Mouse (Mus musculus) macrophage (primary cell): ENCODE results near the gene Tmem167b. TPM values are rescaled to one million over a fixed set of nuclear protein-coding genes. Genes with fewer than 3 reads are reported as not detected.
"Not testable (repeated sequence)": the region's sequence is repeated elsewhere in the genome, so short reads cannot be mapped to it uniquely, and the experiment has no call there.

Experiments
- H3K27ac ChIP-seq: fragments of 350-480 bp; formaldehyde crosslinking; 2 replicates; pipeline ENCODE4 v1.9.0; 2021
- H3K36me3 ChIP-seq: fragments of 350-480 bp; formaldehyde crosslinking; 2 replicates; pipeline ENCODE4 v1.9.0; 2021; ENCODE audit errors: inconsistent target
- H3K4me3 ChIP-seq: fragments of 350-480 bp; formaldehyde crosslinking; 2 replicates; pipeline ENCODE4 v1.9.0; 2021; ENCODE audit errors: inconsistent target
- H3K79me2 ChIP-seq: fragments of 350-480 bp; formaldehyde crosslinking; 2 replicates; pipeline ENCODE4 v1.9.0; 2021; ENCODE audit errors: inconsistent target
- WGBS: methylation state at CpG from one replicate; pipeline ENCODE4 v1.1.7; 2026; ENCODE audit warnings: inconsistent platforms; ENCODE audit not compliant: missing documents; 5-methylcytosine and 5-hydroxymethylcytosine counted together
- polyA plus RNA-seq: library from polyadenylated mRNA; stranded (reverse); fragments of 250-400 nt; gene quantifications from 3 replicates; pipeline ENCODE4 v1.2.4, GENCODE M21; 2018; ENCODE audit warnings: inconsistent platforms
- total RNA-seq, 78 experiments: library from RNA; depleted of rRNA; stranded (reverse); fragments of 250-400 nt; gene quantifications; 1 replicate in 9 of 78; 2 replicates in 24 of 78; 3 replicates in 43 of 78; 4 replicates in 2 of 78; pipeline ENCODE4 v1.2.4; 2018; ENCODE audit warnings: inconsistent platforms in 56 of 78

The Tmem167b gene
- total RNA-seq (2018; cell fraction: chromatin; rRNA removed): 10 to 100 TPM in 10 of 26 experiments, 1 to 10 TPM in 16; 3.2 to 17.5 (median 9.7) TPM
- total RNA-seq (2018; cell fraction: cytosol; rRNA removed): 10 to 100 TPM; 38.0 to 74.0 (median 55.2) TPM
- total RNA-seq (2018; cell fraction: nucleus; rRNA removed): 10 to 100 TPM; 12.5 to 54.4 (median 29.0) TPM
- polyA plus RNA-seq: 40.7 to 43.1 TPM (median 41.5 TPM) in 3 replicates

DNA sequence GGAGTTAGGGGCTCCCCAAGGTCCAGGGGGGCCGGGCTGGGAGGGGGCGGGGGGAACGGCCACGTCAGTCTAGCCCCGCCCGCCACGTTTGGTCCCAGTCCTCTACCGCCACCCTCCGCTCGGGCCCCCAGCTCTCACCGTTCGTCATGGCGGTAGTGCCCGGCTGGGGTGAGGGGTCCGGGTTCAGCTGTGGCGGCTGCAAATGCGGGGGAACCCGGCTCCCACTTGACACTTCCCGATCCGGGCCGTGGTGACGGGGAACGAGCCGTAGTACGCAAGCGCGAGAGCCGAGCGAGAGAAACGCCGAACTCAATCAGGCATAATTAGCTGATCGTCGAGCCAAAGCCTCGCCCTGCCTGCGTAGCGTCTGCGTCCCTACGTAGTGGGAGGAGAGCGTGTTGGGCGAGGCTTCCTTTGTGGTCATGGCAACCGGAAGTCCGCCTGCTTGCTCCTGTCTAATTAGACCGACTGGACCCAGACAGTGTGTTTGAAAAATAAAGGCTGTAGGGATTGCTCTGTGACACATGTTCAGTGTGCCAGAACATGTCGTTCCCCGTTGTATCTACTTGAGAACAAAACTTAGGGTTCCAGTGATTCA is at the start of gene Tmem167b:
TSS of gene Tmem167b (minus strand) at position 334 of the 598 bp plus-strand sequence.
- Histone ChIP-seq H3K27ac (peak within 1 kb of the TSS; percentile 92), H3K79me2 (peaks cover 22% of the 10 kb centered on the region), H3K4me3 (peak within 1 kb of the TSS; percentile 88), H3K36me3 (peaks cover 29% of the 10 kb centered on the region; the same call in 1 of the 2 replicates)
- WGBS: under 1% methylated on average over 41 of the region's 45 CpGs

DNA sequence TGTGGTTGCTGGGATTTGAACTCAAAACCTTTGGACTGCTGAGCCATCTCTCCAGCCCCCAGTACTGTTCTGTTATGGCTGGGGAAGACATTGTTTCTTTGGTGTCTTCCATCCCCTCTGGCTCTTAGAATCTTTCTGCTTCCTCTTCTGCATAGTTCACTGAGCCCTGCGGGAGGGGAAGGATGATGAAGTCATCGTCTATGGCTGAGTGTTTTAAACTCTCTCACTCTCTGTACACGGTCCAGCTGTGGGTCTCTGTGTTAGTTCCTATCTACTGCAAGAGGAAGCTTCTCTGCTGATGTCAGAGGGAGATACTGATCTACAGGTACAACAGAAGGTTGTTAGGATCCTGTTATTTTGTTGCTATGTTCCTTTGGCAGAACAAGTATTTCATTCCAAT is 46.6 kb upstream of the Tmem167b start:
- no peaks in the 10 kb centered on the region; the same call in 1 of the 2 replicates for H3K79me2 ChIP-seq
- H3K27ac ChIP-seq: 0 out of 2 replicates have a peak overlapping the region, but pooled peaks have one; percentile 7
- H3K4me3 ChIP-seq: no peak overlapping the region
- H3K36me3 ChIP-seq: no peaks in the 10 kb centered on the region
- WGBS: 4% methylated on average over 3 of the region's 3 CpGs

DNA sequence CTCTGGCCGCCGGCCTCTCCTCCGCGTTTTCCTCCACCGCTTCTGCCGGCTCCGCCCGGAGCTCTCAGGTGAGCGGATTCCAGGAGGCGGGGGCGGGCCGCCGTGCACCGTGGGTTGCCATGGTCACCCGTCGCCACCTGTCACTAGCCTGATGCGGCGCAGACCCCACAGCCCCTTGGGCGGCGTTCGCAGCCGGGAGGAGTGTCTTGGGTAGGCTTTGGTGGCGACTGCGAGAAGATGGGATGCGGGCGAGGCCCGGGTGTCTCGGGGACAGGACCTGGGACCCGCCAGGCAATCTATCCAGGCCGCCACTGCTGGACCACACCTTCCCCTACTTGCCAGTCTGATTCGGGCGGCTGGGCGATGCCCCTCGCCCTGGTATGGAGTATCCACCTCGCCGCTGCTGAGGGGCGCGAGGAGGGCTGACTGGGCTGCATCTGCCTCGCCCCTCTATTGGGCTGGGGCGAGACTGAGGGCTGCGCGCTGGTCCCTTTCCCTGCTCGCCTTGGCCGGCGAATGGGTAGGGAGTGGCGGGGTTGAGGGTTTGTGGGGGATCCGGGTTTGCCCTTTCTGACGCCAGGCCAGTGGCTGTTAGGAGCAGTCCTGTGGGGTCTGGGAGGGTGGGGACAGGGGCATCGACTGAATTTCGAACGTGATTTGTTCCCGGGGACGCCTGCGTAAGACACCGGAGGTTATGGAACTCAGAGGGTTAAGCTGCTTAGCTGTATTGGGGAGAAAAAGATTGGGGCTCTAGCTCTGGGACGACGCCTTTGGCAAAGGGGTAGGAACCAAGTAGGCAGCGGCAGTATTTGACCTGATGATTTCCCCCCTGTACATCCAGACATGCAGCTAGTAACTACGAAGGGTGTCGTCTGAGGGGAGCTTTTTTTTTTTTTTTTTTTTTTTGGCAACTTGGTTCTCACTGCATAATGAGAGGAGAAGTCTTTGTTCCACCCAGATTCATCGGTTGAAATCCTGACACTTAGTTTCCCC is 29.6 kb upstream of the Tmem167b start:
- WGBS: 1% methylated on average over 60 of the region's 61 CpGs
- H3K36me3 ChIP-seq: no peaks in the 10 kb centered on the region

DNA sequence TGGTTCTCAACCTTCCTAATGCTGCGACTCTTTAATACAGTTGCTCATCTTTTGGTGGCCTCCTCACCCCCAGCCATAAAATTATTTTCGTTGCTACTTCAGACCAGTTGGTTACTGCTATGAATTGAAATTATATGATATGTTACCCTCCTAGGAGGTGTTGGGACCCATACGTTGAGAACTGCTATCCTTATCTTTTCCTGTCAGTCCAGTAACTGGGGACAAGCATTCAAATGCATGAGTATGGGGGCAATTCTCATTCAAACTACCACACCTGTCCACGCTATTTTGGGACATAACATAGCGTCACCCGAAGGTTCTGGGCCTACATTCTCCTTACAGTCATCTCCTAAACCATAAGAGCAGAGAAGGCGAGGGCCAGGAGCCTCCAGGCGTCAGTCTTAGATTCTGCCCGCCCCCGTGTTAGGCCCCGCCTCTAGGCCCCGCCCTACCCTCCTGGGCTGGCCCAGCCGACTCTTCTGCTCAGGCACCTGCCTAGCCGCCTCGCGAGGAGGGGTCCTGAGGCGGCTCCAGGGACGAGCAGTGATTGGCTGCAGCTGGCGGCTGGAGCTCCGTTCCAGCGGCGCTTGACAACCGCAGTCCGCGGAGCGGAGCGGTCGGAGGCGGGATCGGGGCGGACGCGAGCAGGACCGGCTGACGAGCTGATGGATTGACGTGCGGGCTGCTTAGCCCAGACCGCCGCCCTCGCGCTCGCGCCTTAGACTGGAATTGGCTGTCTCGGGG is 28.7 kb upstream of the Tmem167b start, which contains the start of gene Wdr47:
TSS of gene Wdr47 (plus strand) at position 494 of the 744 bp plus-strand sequence.
- Histone ChIP-seq H3K27ac (no peak within 1 kb of the TSS), H3K36me3 (no peaks in the 10 kb centered on the region), H3K4me3 (peak within 1 kb of the TSS; percentile 54), H3K79me2 (peaks cover 26% of the 10 kb centered on the region; the same call in 1 of the 2 replicates)
- WGBS: 4% methylated on average over 43 of the region's 44 CpGs

More for the DNA sequence above, 29.6 kb upstream of the Tmem167b start:
- peak overlapping the region; percentile 54 for H3K4me3 ChIP-seq
- peaks cover 26% of the 10 kb centered on the region; the same call in 1 of the 2 replicates for H3K79me2 ChIP-seq
- H3K27ac ChIP-seq: no peak overlapping the region

DNA sequence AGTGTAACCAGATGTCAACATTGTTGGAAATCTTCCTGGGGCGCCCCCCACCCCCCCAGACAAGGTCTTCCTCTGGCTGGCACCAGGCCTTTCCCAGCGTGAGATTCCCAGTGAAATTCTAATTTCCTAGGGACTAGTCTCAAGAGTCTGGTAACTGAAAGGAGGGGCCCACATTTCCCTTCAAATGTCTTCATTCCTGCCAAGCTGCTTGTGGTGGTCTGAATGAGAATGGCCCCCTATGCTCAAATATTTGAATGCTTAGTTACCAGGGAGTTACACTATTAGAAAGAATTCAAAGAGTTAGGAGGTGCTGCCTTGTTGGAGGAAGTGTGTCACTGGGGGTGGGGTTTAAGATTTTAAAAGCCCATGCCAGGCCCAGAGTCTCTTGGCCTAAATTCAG is 26.2 kb upstream of the Tmem167b start:
- peaks cover 9% of the 10 kb centered on the region; the same call in 1 of the 2 replicates for H3K79me2 ChIP-seq
- 97% methylated on average over 2 of the region's 2 CpGs for WGBS
- H3K36me3 ChIP-seq: no peaks in the 10 kb centered on the region
- no peak overlapping the region for H3K27ac ChIP-seq
- H3K4me3 ChIP-seq: no peak overlapping the region

DNA sequence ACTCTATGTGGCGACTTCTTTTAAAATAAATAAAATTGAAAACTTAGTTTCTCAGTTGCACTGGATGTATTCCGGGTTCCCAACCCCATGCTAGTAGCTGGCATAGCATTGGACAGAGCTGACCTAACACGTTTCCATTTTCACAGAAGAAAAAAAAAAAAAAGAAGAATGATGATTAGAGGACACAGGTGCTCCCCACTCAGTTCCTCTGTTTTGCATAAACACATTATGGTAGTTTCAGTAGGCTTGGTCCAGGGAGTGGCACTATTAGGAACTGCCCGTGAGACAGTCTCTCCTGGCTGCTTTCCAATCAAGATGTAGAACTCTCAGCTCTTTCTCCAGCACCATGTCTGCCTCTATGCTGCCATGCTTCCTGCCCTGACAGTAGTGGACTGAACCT is 22.3 kb upstream of the Tmem167b start:
- H3K4me3 ChIP-seq: no peak overlapping the region
- H3K79me2 ChIP-seq: no peaks in the 10 kb centered on the region
- H3K27ac ChIP-seq: no peak overlapping the region
- 78% methylated on average over 4 of the region's 4 CpGs for WGBS
- H3K36me3 ChIP-seq: no peaks in the 10 kb centered on the region

DNA sequence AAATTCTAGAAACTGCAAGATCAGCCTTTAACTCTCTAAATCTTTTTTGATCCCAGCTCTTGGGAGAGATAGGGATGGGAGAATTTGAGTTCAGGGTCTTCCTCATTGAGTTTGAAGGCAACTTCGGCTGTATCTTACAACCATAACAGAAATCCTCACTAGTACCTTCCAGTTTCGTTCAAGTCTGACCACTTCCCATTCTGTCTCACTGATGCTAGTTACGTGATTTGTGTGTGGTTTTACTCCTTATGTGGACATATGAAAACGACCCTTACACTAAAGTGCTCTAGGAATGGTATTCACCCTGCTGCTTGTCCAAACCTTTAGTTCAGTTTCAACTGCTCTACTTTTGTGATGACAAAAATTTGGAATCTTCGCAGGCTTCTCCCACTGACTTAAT is 11.8 kb upstream of the Tmem167b start:
- H3K27ac ChIP-seq: no peak overlapping the region
- no peaks in the 10 kb centered on the region; the same call in 1 of the 2 replicates for H3K79me2 ChIP-seq
- no peaks in the 10 kb centered on the region for H3K36me3 ChIP-seq
- no peak overlapping the region for H3K4me3 ChIP-seq
- WGBS: 25% methylated on average over 5 of the region's 5 CpGs

DNA sequence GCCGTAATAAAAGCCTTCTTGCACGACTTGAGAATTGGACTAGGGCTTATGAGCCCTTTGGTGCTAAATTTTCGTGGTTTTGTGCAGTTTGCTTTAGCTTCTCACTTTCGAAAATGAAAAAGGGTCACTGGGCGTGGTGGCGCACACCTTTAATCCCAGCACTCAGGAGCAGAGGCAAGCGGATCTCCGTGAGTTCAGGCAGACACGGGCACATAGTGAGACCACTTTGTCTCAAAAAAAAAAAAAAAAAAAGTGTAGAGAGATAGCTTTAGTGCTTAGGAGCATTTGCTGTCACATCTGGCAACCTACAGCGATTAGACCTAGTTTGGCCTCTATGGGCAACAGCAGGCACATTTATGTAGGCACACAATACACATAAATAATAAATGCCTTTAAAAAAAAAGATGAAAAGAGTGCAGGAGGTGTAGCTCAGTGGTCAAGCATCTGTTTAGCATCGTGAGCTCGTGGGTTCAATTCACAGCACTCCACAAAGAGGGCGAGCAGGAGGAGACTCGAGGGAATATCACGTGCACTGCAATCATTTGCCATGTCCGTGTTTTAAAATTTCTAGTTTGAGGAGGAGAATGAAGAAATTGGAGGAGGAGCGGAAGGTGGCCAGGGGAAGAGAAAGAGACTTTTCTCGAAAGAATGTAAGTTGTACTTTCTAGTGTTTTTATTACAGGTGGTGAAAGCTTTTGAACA is 10.2 kb upstream of the Tmem167b start:
- peak overlapping the region; percentile 95 for H3K4me3 ChIP-seq
- H3K79me2 ChIP-seq: no peaks in the 10 kb centered on the region; the same call in 1 of the 2 replicates
- no peaks in the 10 kb centered on the region for H3K36me3 ChIP-seq
- 37% methylated on average over 17 of the region's 18 CpGs for WGBS
- H3K27ac ChIP-seq: peak overlapping the region; percentile 71

DNA sequence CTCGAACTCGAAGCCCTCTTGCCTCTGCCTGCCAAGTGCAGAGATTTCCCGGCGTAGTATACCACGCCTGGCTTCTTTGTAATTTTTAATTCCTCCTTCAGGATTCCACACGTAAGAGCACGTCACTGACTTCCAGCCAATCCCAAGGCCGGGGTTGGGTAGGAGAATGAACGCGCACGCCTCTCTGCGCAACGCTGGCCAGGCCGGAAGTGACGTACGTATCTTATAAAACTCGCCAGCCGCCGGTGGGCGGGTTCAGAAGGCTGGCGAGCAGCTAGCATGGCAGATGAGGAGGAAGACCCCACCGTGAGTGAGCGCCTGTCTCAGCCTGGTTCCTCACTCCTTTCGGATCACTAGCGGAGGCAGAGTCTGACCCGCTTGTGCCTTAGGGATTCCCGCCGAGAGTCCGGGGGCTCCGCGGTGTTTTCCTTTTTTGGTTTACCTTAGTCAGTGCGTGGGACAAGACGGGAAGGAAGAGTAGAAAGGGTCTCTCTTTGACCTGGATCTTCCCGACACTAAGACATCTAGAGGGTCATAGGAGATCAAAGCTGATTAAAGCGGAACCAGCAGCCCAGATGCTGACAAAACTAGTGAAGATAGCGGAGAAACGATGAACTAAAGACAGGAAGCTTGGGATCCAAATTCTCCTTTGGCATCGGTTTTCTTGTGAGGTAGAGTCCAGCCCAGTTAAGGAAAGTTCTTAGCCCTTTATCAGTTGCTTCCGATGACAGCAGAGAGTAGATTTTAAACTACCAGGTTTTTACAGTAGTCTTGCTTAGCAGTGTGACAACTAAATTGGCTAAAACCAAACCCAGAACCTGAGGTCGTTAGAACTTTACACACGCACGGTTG is 9.4 kb upstream of the Tmem167b start, which contains the start of gene Taf13:
TSS of gene Taf13 (plus strand) at position 256 of the 852 bp plus-strand sequence.
- WGBS: under 1% methylated on average over 32 of the region's 42 CpGs
- peak within 1 kb of the TSS; percentile 95 for H3K4me3 ChIP-seq
- no peaks in the 10 kb centered on the region for H3K36me3 ChIP-seq
- peak within 1 kb of the TSS; percentile 71 for H3K27ac ChIP-seq
- no peaks in the 10 kb centered on the region; the same call in 1 of the 2 replicates for H3K79me2 ChIP-seq

DNA sequence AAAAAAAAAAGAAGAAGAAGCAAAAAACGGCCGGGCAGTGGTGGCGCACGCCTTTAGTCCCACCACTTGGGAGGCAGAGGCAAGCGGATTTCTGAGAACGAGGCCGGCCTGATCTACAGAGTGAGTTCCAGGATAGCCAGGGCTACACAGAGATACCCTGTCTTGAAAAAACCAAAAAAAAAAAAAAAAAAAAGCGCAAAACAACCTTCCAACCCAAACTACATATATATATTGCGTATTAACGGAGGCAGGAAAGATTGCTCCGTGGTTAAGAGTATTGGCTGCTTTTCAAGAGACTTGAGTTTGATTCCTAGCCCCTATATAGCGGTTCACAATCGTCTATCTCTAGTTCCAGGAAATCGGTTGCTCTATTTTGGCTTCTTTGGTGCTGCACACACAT is 8.5 kb upstream of the Tmem167b start:
- Histone ChIP-seq H3K4me3 (peak overlapping the region; percentile 95; the same call in 1 of the 2 replicates), H3K27ac (no peak overlapping the region)

DNA sequence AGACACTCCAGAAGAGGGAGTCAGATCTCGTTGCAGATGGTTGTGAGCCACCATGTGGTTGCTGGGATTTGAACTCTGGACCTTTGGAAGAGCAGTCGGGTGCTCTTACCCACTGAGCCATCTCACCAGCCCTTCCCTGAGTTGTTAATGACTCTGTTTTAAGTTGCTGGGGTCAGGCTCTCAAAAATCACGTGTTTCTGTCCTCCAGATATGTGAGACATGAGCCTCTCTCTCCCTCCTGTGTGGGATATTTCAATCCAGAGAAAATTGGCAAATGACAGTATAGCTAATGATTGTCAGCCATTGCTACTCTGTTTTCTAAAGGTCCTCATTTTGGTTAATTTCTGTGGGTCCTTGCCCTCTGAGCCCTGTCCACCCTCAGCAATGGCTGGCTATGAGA is 7.4 kb upstream of the Tmem167b start:
- H3K4me3 ChIP-seq, H3K36me3 ChIP-seq, H3K79me2 ChIP-seq, H3K27ac ChIP-seq: not testable (repeated sequence)
- 70% methylated on average over 1 of the region's 3 CpGs for WGBS

More for the DNA sequence above, 8.5 kb upstream of the Tmem167b start:
- H3K36me3 ChIP-seq: no peaks in the 10 kb centered on the region
- WGBS: 80% methylated on average over 13 of the region's 14 CpGs
- H3K79me2 ChIP-seq: no peaks in the 10 kb centered on the region; the same call in 1 of the 2 replicates

DNA sequence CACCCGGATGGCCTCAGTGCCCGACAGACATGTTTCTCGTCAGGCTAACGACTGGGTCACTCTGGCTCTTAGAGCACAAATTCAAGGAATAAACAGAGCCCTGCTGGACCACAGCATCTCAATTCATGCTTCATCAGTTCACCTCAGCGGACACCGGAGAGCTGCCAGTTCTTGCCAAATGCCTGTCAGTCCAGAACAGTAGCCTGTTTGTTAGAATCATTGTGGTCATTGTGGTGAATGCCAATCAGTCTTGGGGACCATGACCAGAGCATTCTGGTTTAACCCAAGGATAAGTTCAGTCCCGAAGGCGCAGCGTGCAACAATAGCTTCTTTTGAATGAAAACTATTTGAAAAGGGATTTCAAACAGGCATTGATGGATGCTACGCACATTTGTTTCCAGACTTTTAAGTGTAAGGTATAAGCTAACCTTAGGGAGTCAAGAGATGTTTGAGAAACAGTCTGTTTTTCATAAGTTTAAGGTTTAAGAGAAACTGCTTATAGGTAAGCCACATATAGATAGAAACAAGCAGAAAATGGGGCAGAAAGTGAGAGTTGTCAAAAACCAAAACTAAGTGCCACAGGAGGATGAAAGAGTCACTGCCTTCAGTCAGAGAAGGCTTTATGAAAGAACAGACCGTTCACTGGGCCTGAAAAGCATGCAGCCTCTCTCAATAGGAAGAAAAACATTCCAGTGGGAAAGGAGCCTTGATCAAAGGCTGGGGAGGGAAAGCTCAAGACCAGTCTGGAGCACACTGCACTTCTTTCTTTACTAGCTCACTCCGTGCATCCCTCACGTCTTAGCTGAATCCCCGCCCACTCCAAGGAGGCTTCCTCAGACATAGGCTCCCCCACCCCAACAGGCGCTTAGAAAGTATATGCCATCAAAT is 6.0 kb upstream of the Tmem167b start:
- 81% methylated on average over 15 of the region's 15 CpGs for WGBS
- H3K36me3 ChIP-seq: no peaks in the 10 kb centered on the region
- no peak overlapping the region for H3K27ac ChIP-seq
- no peaks in the 10 kb centered on the region; the same call in 1 of the 2 replicates for H3K79me2 ChIP-seq
- H3K4me3 ChIP-seq: no peak overlapping the region
